Mouse (Mus musculus) ES-Bruce4 (cell line): ENCODE data around the gene Lsm14a. TPM values are rescaled to one million over a fixed set of nuclear protein-coding genes. Genes with fewer than 3 reads are reported as not detected.

ENCODE experiments used
- H3K27ac ChIP-seq: 2 replicates; pipeline ENCODE4 v1.5.1; 2012; ENCODE audit warnings: low read length, inconsistent platforms; ENCODE audit not compliant: insufficient read depth
- H3K27me3 ChIP-seq: 2 replicates; pipeline ENCODE4 v1.6.1; 2012; ENCODE audit warnings: mild to moderate bottlenecking, low read length, inconsistent platforms; ENCODE audit not compliant: control insufficient read depth, poor library complexity, insufficient read depth, severe bottlenecking
- H3K36me3 ChIP-seq: 2 replicates; pipeline ENCODE4 v1.6.1; 2012; ENCODE audit warnings: inconsistent platforms, mild to moderate bottlenecking, low read length, moderate library complexity; ENCODE audit not compliant: control insufficient read depth, poor library complexity, insufficient read depth, severe bottlenecking
- H3K4me1 ChIP-seq: one replicate; pipeline ENCODE4 v1.8.1; 2011; ENCODE audit warnings: low read length; ENCODE audit not compliant: control insufficient read depth, insufficient read depth
- H3K4me3 ChIP-seq: 2 replicates; pipeline ENCODE4 v1.5.1; 2011; ENCODE audit warnings: low read depth, mild to moderate bottlenecking, low read length
- H3K9ac ChIP-seq: 2 replicates; pipeline ENCODE4 v1.6.1; 2012; ENCODE audit warnings: low read depth, mild to moderate bottlenecking, inconsistent platforms; ENCODE audit not compliant: poor library complexity, severe bottlenecking
- H3K9me3 ChIP-seq: replicated peaks from 2 replicates; pipeline ENCODE4 v1.6.1; 2012; ENCODE audit warnings: mild to moderate bottlenecking, low read length, inconsistent platforms; ENCODE audit not compliant: control insufficient read depth, poor library complexity, insufficient read depth, severe bottlenecking
- CTCF ChIP-seq: IDR thresholded peaks from one replicate; pipeline ENCODE4 v1.8.1; 2011; ENCODE audit warnings: low read depth, low read length
- EP300 ChIP-seq: IDR thresholded peaks from 2 replicates; pipeline ENCODE4 v1.6.1; 2011; ENCODE audit warnings: low read depth, low read length; ENCODE audit not compliant: insufficient read depth
- POLR2A ChIP-seq: IDR thresholded peaks from one replicate; pipeline ENCODE4 v1.8.1; 2011; ENCODE audit warnings: low read length; ENCODE audit not compliant: insufficient read depth
- polyA plus RNA-seq: library from polyadenylated mRNA; stranded (reverse); fragments of >200 nt; gene quantifications from 2 replicates; pipeline ENCODE4 v1.2.4, GENCODE M21; 2011; ENCODE audit warnings: low read depth; ENCODE audit not compliant: missing spikeins, insufficient read depth, insufficient read length

The Lsm14a gene
- polyA plus RNA-seq, 1 experiment: 167 TPM

GRCm38 (mm10) chr7:34351997-34352396 lies 41.1 kb downstream of the Lsm14a start:
- H3K9me3 ChIP-seq: no peaks in the 10 kb centered on the region
- no peaks in the 10 kb centered on the region for H3K27me3 ChIP-seq
- no peaks in the 10 kb centered on the region for H3K4me1 ChIP-seq
- no peak overlapping the region for H3K27ac ChIP-seq
- no peak overlapping the region for H3K4me3 ChIP-seq
- TF ChIP-seq POLR2A: no peak
- TF ChIP-seq CTCF: peak; percentile 37
- no peak for TF ChIP-seq EP300
- H3K9ac ChIP-seq: no peak overlapping the region
- H3K36me3 ChIP-seq: peaks cover 66% of the 10 kb centered on the region

- H3K36me3 ChIP-seq: peaks cover 72% of the 10 kb centered on the region
- TF ChIP-seq POLR2A (no peak), EP300 (no peak), CTCF (no peak)
- no peaks in the 10 kb centered on the region for H3K9me3 ChIP-seq
- H3K9ac ChIP-seq: no peak overlapping the region
- H3K27ac ChIP-seq: no peak overlapping the region
- no peak overlapping the region for H3K4me3 ChIP-seq
- H3K4me1 ChIP-seq: no peaks in the 10 kb centered on the region
- H3K27me3 ChIP-seq: no peaks in the 10 kb centered on the region
Observed at GRCm38 (mm10) chr7:34350166-34350565, 42.9 kb downstream of the Lsm14a start.

DNA sequence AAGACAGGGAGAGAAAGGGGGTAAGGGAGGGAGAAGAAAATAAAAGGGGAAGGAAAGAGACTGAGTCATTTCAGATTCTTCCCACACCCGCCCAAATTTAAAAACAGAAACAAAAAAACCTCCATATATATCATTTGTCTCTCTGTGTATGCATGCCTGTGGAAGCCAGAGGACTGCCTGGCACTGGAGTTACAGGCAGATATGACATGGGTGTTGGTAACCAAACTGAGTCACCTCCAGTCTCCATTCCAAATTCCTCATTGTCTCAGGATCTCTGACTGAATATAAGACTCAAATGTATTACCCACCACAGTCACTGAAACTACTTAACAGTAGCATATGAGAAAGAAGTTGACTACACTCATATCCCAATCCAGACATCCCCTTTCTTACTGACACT lies 45.1 kb downstream of the Lsm14a start:
- H3K9me3 ChIP-seq: no peaks in the 10 kb centered on the region
- TF ChIP-seq POLR2A (no peak), EP300 (no peak), CTCF (no peak)
- H3K36me3 ChIP-seq: peaks cover 72% of the 10 kb centered on the region
- H3K9ac ChIP-seq: no peak overlapping the region
- H3K4me3 ChIP-seq: no peak overlapping the region
- H3K27ac ChIP-seq: no peak overlapping the region
- H3K4me1 ChIP-seq: no peaks in the 10 kb centered on the region
- H3K27me3 ChIP-seq: no peaks in the 10 kb centered on the region

DNA sequence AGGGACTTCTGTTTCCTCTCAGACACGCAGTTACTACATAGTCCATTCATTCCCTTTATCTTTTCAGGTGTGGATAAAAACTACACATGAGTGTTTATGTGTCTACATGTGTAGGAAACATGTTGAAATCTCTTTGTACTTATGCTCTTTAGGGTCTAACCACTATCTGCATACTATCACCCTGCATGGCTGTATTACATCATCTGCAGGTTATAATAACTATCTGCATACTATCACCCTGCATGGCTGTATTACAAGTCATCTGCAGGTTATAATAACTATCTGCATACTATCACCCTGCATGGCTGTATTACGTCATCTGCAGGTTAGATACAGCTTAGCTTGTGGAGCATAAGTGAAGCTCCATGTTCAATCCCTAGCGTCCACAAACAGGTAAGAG lies 46.1 kb downstream of the Lsm14a start:
- no peaks in the 10 kb centered on the region for H3K9me3 ChIP-seq
- H3K36me3 ChIP-seq: peaks cover 70% of the 10 kb centered on the region
- TF ChIP-seq CTCF (no peak), EP300 (no peak), POLR2A (no peak)

GRCm38 (mm10) chr7:34346505-34346904 lies 46.6 kb downstream of the Lsm14a start:
- no peak overlapping the region for H3K27ac ChIP-seq
- H3K36me3 ChIP-seq: peaks cover 72% of the 10 kb centered on the region
- H3K4me3 ChIP-seq: no peak overlapping the region
- no peaks in the 10 kb centered on the region for H3K4me1 ChIP-seq
- no peaks in the 10 kb centered on the region for H3K9me3 ChIP-seq
- no peak overlapping the region for H3K9ac ChIP-seq
- no peaks in the 10 kb centered on the region for H3K27me3 ChIP-seq
- no peak for TF ChIP-seq CTCF
- no peak for TF ChIP-seq POLR2A
- no peak for TF ChIP-seq EP300

More for the DNA sequence above, 46.1 kb downstream of the Lsm14a start:
- no peak overlapping the region for H3K27ac ChIP-seq
- H3K9ac ChIP-seq: no peak overlapping the region
- H3K4me1 ChIP-seq: no peaks in the 10 kb centered on the region
- no peak overlapping the region for H3K4me3 ChIP-seq
- H3K27me3 ChIP-seq: no peaks in the 10 kb centered on the region

DNA sequence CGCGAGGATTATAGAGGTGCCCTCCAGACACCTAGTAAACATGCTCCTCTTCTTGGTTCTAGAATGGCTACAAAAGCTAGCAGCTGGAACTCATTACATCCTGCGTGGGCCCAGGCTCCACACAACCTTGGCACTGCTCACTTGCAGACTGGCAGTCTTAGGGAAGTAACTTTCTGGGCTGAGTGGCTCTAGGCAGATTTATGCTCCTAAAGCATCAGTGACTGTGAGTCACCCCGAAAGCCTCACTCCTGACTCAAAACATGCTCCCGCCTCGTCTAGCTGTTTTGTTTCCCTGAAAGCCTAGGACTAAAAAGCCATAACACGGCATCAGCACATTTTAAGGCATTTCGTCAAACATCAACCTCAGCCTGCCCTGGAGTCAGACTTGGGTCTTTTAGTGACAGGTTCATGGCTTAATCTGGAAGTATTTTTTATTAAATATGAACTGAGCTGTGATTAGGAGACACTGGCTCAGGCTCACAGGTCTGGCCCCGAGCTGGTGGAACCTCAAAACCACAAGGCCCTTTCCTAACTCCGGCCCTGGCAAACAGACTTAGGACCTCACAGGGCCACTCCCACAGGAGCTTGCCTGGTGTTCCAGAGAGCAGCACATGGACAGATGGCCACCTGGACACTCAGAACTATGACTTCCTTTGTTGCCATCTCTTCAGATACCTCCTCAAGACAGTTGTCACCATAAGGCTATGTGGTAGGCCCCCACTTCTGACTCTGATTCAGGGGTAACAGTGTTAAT lies 50.9 kb downstream of the Lsm14a start:
- H3K4me1 ChIP-seq: no peaks in the 10 kb centered on the region
- TF ChIP-seq POLR2A (no peak), CTCF (no peak), EP300 (no peak)
- H3K9ac ChIP-seq: no peak overlapping the region
- no peaks in the 10 kb centered on the region for H3K27me3 ChIP-seq
- H3K36me3 ChIP-seq: peaks cover 37% of the 10 kb centered on the region
- no peak overlapping the region for H3K4me3 ChIP-seq
- H3K27ac ChIP-seq: no peak overlapping the region
- H3K9me3 ChIP-seq: no peaks in the 10 kb centered on the region
